Mouse (Mus musculus): ENCODE data around the gene Tas2r134.

GRCm38 (mm10) chr2:51599473-51600201 is 27.7 kb upstream of the Tas2r134 start:
- TF ChIP-seq CTCF (IDR thresholded peaks at IDR 0.05; ENCODE audit: low read depth, low read length) (no peak), POLR2A (IDR thresholded peaks at IDR 0.05; ENCODE audit: extremely low read depth, insufficient read depth, low read length) (no peak)

Measured in liver, adult 2 months (tissue).